Mouse (Mus musculus): Measurements from ENCODE around the gene Zc3h7a. TPM values are rescaled to one million over a fixed set of nuclear protein-coding genes. Genes with fewer than 3 reads are reported as not detected.

The Zc3h7a gene
- polyA plus RNA-seq, 1 experiment from 2014 or later: 100 TPM

- Histone ChIP-seq H3K4me2 (ENCODE audit: low read depth, low read length, severe bottlenecking) (no peak overlapping the region), H3K36me3 (ENCODE audit: control insufficient read depth, insufficient read depth, low read length) (peaks cover 29% of the 10 kb centered on the region)
- WGBS: 91% methylated on average over 4 of the region's 4 CpGs
Measured at GRCm38 (mm10) chr16:11197052-11197451, 20.9 kb upstream of the Zc3h7a start.

GRCm38 (mm10) chr16:11193231-11193630, 17.0 kb upstream of the Zc3h7a start:
- ATAC-seq (replicated peaks; ENCODE audit: low FRiP score) (no peak), DNase-seq (ENCODE audit: low spot score) (no peak)
- H3K27ac ChIP-seq (ENCODE audit: low read depth, low read length): no peak overlapping the region
- 95% methylated on average over 2 of the region's 2 CpGs for WGBS
- H3K9ac ChIP-seq (ENCODE audit: low read length): no peak overlapping the region
- H3K9me3 ChIP-seq (ENCODE audit: control insufficient read depth, low read length): no peaks in the 10 kb centered on the region
- H3K4me1 ChIP-seq (replicated peaks; ENCODE audit: control insufficient read depth, insufficient read depth, low read length): no peaks in the 10 kb centered on the region
- no peaks in the 10 kb centered on the region for H3K27me3 ChIP-seq (ENCODE audit: control insufficient read depth, insufficient read depth, low read length)
- no peak overlapping the region for H3K4me3 ChIP-seq (ENCODE audit: low read depth, low read length)
- H3K4me2 ChIP-seq (ENCODE audit: low read depth, low read length, severe bottlenecking): no peak overlapping the region
- peaks cover 25% of the 10 kb centered on the region for H3K36me3 ChIP-seq (ENCODE audit: control insufficient read depth, insufficient read depth, low read length)

More at GRCm38 (mm10) chr16:11197052-11197451, 20.9 kb upstream of the Zc3h7a start:
- no peaks in the 10 kb centered on the region for H3K9me3 ChIP-seq (ENCODE audit: control insufficient read depth, low read length)
- H3K27me3 ChIP-seq (ENCODE audit: control insufficient read depth, insufficient read depth, low read length): no peaks in the 10 kb centered on the region
- H3K9ac ChIP-seq (ENCODE audit: low read length): no peak overlapping the region
- H3K4me3 ChIP-seq (ENCODE audit: low read depth, low read length): no peak overlapping the region
- peak; percentile 26 for DNase-seq (ENCODE audit: low spot score)
- ATAC-seq (replicated peaks; ENCODE audit: low FRiP score): no peak
- no peak overlapping the region for H3K27ac ChIP-seq (ENCODE audit: low read depth, low read length)
- no peaks in the 10 kb centered on the region; the same call in 1 of the 2 replicates for H3K4me1 ChIP-seq (replicated peaks; ENCODE audit: control insufficient read depth, insufficient read depth, low read length)

- H3K9me3 ChIP-seq (ENCODE audit: control insufficient read depth, low read length): no peaks in the 10 kb centered on the region
- H3K27me3 ChIP-seq (ENCODE audit: control insufficient read depth, insufficient read depth, low read length): no peaks in the 10 kb centered on the region
- WGBS: 90% methylated on average over 7 of the region's 7 CpGs
- no peak overlapping the region for H3K4me3 ChIP-seq (ENCODE audit: low read depth, low read length)
- H3K4me2 ChIP-seq (ENCODE audit: low read depth, low read length, severe bottlenecking): no peak overlapping the region
- no peak overlapping the region for H3K27ac ChIP-seq (ENCODE audit: low read depth, low read length)
- ATAC-seq (replicated peaks; ENCODE audit: low FRiP score) (no peak), DNase-seq (ENCODE audit: low spot score) (no peak)
- no peaks in the 10 kb centered on the region for H3K4me1 ChIP-seq (replicated peaks; ENCODE audit: control insufficient read depth, insufficient read depth, low read length)
- peaks cover 18% of the 10 kb centered on the region; the same call in 1 of the 2 replicates for H3K36me3 ChIP-seq (ENCODE audit: control insufficient read depth, insufficient read depth, low read length)
- no peak overlapping the region for H3K9ac ChIP-seq (ENCODE audit: low read length)
Measured at GRCm38 (mm10) chr16:11190150-11190549, 14.0 kb upstream of the Zc3h7a start.

- Histone ChIP-seq H3K9me3 (ENCODE audit: control insufficient read depth, low read length) (no peaks in the 10 kb centered on the region), H3K4me1 (replicated peaks; ENCODE audit: control insufficient read depth, insufficient read depth, low read length) (peaks cover 3% of the 10 kb centered on the region; the same call in 1 of the 2 replicates), H3K36me3 (ENCODE audit: control insufficient read depth, insufficient read depth, low read length) (no peaks in the 10 kb centered on the region), H3K9ac (ENCODE audit: low read length) (no peak overlapping the region), H3K27me3 (ENCODE audit: control insufficient read depth, insufficient read depth, low read length) (peaks cover 2% of the 10 kb centered on the region; the same call in 1 of the 2 replicates), H3K4me2 (ENCODE audit: low read depth, low read length, severe bottlenecking) (no peak overlapping the region), H3K4me3 (ENCODE audit: low read depth, low read length) (no peak overlapping the region), H3K27ac (ENCODE audit: low read depth, low read length) (no peak overlapping the region)
- DNase-seq (ENCODE audit: low spot score): no peak
- WGBS: 74% methylated on average over 2 of the region's 2 CpGs
- no peak for ATAC-seq (replicated peaks; ENCODE audit: low FRiP score)
Measured at GRCm38 (mm10) chr16:11177404-11177803, 1.2 kb upstream of the Zc3h7a start.

GRCm38 (mm10) chr16:11176884-11177244, 671 bp upstream of the Zc3h7a start:
- Histone ChIP-seq H3K27ac (ENCODE audit: low read depth, low read length) (no peak overlapping the region), H3K4me2 (ENCODE audit: low read depth, low read length, severe bottlenecking) (peak overlapping the region; percentile 70), H3K4me3 (ENCODE audit: low read depth, low read length) (peak overlapping the region; percentile 92), H3K9me3 (ENCODE audit: control insufficient read depth, low read length) (no peaks in the 10 kb centered on the region), H3K4me1 (replicated peaks; ENCODE audit: control insufficient read depth, insufficient read depth, low read length) (peaks cover 3% of the 10 kb centered on the region; the same call in 1 of the 2 replicates), H3K36me3 (ENCODE audit: control insufficient read depth, insufficient read depth, low read length) (no peaks in the 10 kb centered on the region), H3K27me3 (ENCODE audit: control insufficient read depth, insufficient read depth, low read length) (peaks cover 2% of the 10 kb centered on the region; the same call in 1 of the 2 replicates), H3K9ac (ENCODE audit: low read length) (peak overlapping the region; percentile 83)
- WGBS: 1% methylated on average over 4 of the region's 4 CpGs
- DNase-seq (ENCODE audit: low spot score) (no peak), ATAC-seq (replicated peaks; ENCODE audit: low FRiP score) (no peak)

GRCm38 (mm10) chr16:11175489-11176207, 545 bp downstream of the Zc3h7a start:
- Histone ChIP-seq H3K27me3 (ENCODE audit: control insufficient read depth, insufficient read depth, low read length) (peaks cover 2% of the 10 kb centered on the region; the same call in 1 of the 2 replicates), H3K4me2 (ENCODE audit: low read depth, low read length, severe bottlenecking) (peak overlapping the region; percentile 70), H3K27ac (ENCODE audit: low read depth, low read length) (peak overlapping the region; percentile 77), H3K4me1 (replicated peaks; ENCODE audit: control insufficient read depth, insufficient read depth, low read length) (peaks cover 3% of the 10 kb centered on the region; the same call in 1 of the 2 replicates), H3K36me3 (ENCODE audit: control insufficient read depth, insufficient read depth, low read length) (no peaks in the 10 kb centered on the region), H3K9me3 (ENCODE audit: control insufficient read depth, low read length) (no peaks in the 10 kb centered on the region), H3K4me3 (ENCODE audit: low read depth, low read length) (peak overlapping the region; percentile 92), H3K9ac (ENCODE audit: low read length) (peak overlapping the region; percentile 83)
- 0% methylated on average over 72 of the region's 72 CpGs for WGBS
- DNase-seq (ENCODE audit: low spot score) (peak; percentile 80), ATAC-seq (replicated peaks; ENCODE audit: low FRiP score) (peak; percentile 65)

- Histone ChIP-seq H3K9me3 (ENCODE audit: control insufficient read depth, low read length) (no peaks in the 10 kb centered on the region), H3K4me1 (replicated peaks; ENCODE audit: control insufficient read depth, insufficient read depth, low read length) (peaks cover 3% of the 10 kb centered on the region; the same call in 1 of the 2 replicates), H3K27me3 (ENCODE audit: control insufficient read depth, insufficient read depth, low read length) (peaks cover 2% of the 10 kb centered on the region; the same call in 1 of the 2 replicates), H3K4me2 (ENCODE audit: low read depth, low read length, severe bottlenecking) (peak overlapping the region; percentile 70), H3K27ac (ENCODE audit: low read depth, low read length) (peak overlapping the region; percentile 46), H3K36me3 (ENCODE audit: control insufficient read depth, insufficient read depth, low read length) (no peaks in the 10 kb centered on the region), H3K4me3 (ENCODE audit: low read depth, low read length) (peak overlapping the region; percentile 92), H3K9ac (ENCODE audit: low read length) (peak overlapping the region; percentile 83)
- ATAC-seq (replicated peaks; ENCODE audit: low FRiP score) (no peak), DNase-seq (ENCODE audit: low spot score) (no peak)
- 16% methylated on average over 9 of the region's 9 CpGs for WGBS
Measured at GRCm38 (mm10) chr16:11175100-11175488, 1.1 kb downstream of the Zc3h7a start.

GRCm38 (mm10) chr16:11174671-11175081, 1.5 kb downstream of the Zc3h7a start:
- peak overlapping the region; percentile 46; the same call in 1 of the 2 replicates for H3K27ac ChIP-seq (ENCODE audit: low read depth, low read length)
- peaks cover 2% of the 10 kb centered on the region; the same call in 1 of the 2 replicates for H3K27me3 ChIP-seq (ENCODE audit: control insufficient read depth, insufficient read depth, low read length)
- DNase-seq (ENCODE audit: low spot score) (peak; percentile 74), ATAC-seq (replicated peaks; ENCODE audit: low FRiP score) (no peak; the same call in 1 of the 2 replicates)
- WGBS: 10% methylated on average over 10 of the region's 10 CpGs
- H3K4me2 ChIP-seq (ENCODE audit: low read depth, low read length, severe bottlenecking): peak overlapping the region; percentile 70
- H3K36me3 ChIP-seq (ENCODE audit: control insufficient read depth, insufficient read depth, low read length): no peaks in the 10 kb centered on the region
- H3K4me3 ChIP-seq (ENCODE audit: low read depth, low read length): peak overlapping the region; percentile 92
- H3K9ac ChIP-seq (ENCODE audit: low read length): peak overlapping the region; percentile 83
- H3K9me3 ChIP-seq (ENCODE audit: control insufficient read depth, low read length): no peaks in the 10 kb centered on the region
- peaks cover 3% of the 10 kb centered on the region; the same call in 1 of the 2 replicates for H3K4me1 ChIP-seq (replicated peaks; ENCODE audit: control insufficient read depth, insufficient read depth, low read length)

Data from forebrain, embryonic 11.5 days (tissue).